Mouse (Mus musculus) midbrain, embryonic 14.5 days (tissue): ENCODE results near the gene Polr2h. TPM values are rescaled to one million over a fixed set of nuclear protein-coding genes. Genes with fewer than 3 reads are reported as not detected.
A peak's percentile ranks its signal among the peaks of the same experiment; 100 is the strongest.

Source experiments
- ATAC-seq: fragments of 200-750 bp; cut with Nextera tagmentation; 2 replicates; pipeline ENCODE4 v1.8.0; 2017; ENCODE audit warnings: moderate number of reproducible peaks, moderate library complexity; ENCODE audit not compliant: low FRiP score, low TSS enrichment
- DNase-seq: peaks from one replicate; pipeline ENCODE4 v3.0.0-alpha.2; 2015
- H3K27ac ChIP-seq: fragments of 300-500 bp; sonication (generic); replicated peaks from 2 replicates; pipeline ENCODE4 v1.5.1; 2014; ENCODE audit warnings: mild to moderate bottlenecking, low read depth, low read length, moderate library complexity
- H3K27me3 ChIP-seq: fragments of 300-500 bp; sonication (generic); 2 replicates; pipeline ENCODE4 v1.6.1; 2014; ENCODE audit warnings: low read length, control low read depth, mixed read lengths; ENCODE audit not compliant: control insufficient read depth, insufficient read depth
- H3K36me3 ChIP-seq: fragments of 300-500 bp; sonication (generic); 2 replicates; pipeline ENCODE4 v1.6.1; 2014; ENCODE audit warnings: low read length, control low read depth; ENCODE audit not compliant: control insufficient read depth, insufficient read depth
- H3K4me1 ChIP-seq: fragments of 300-500 bp; sonication (generic); 2 replicates; pipeline ENCODE4 v1.6.1; 2014; ENCODE audit warnings: mild to moderate bottlenecking, antibody characterized with exemption, low read length, control low read depth; ENCODE audit not compliant: control insufficient read depth, insufficient read depth
- H3K4me2 ChIP-seq: fragments of 300-500 bp; sonication (generic); 2 replicates; pipeline ENCODE4 v1.6.1; 2014; ENCODE audit warnings: mild to moderate bottlenecking, low read length, moderate library complexity
- H3K4me3 ChIP-seq: fragments of 300-500 bp; sonication (generic); replicated peaks from 2 replicates; pipeline ENCODE4 v1.5.1; 2014; ENCODE audit warnings: low read depth, low read length
- H3K9ac ChIP-seq: fragments of 300-500 bp; sonication (generic); replicated peaks from 2 replicates; pipeline ENCODE4 v1.6.1; 2014; ENCODE audit warnings: mild to moderate bottlenecking, low read length, moderate library complexity
- H3K9me3 ChIP-seq: fragments of 300-500 bp; sonication (generic); 2 replicates; pipeline ENCODE4 v1.6.1; 2016; ENCODE audit warnings: low read length, control low read depth, mixed read lengths; ENCODE audit not compliant: control insufficient read depth
- WGBS: fragments of 180-500 bp; shearing (Covaris S2); extraction: QIAGEN DNeasy Blood & Tissue Kit; methylation state at CpG from one replicate; pipeline ENCODE4 v1.1.7; 2014; 5-methylcytosine and 5-hydroxymethylcytosine counted together
- polyA plus RNA-seq: library from polyadenylated mRNA; unstranded; fragments of >200 nt; fragmentation: Nextera tagmentation; extraction: Ambion mirVana; gene quantifications from 2 replicates; pipeline ENCODE4 v1.2.1, GENCODE M21; 2014

Gene Polr2h
- polyA plus RNA-seq, 1 experiment from 2014 or later, result 89.6 TPM

GRCm38 (mm10) chr16:20676702-20677101 is 40.8 kb upstream of the Polr2h start:
- ATAC-seq, result no peak
- H3K27ac ChIP-seq, result no peak overlapping the region
- peaks cover 11% of the 10 kb centered on the region for H3K4me1 ChIP-seq
- H3K9ac ChIP-seq, result no peak overlapping the region
- H3K4me3 ChIP-seq, result no peak overlapping the region
- DNase-seq, result peak; percentile 24
- H3K36me3 ChIP-seq, result peaks cover 69% of the 10 kb centered on the region
- no peaks in the 10 kb centered on the region for H3K27me3 ChIP-seq
- no peak overlapping the region for H3K4me2 ChIP-seq
- WGBS, result 87% methylated on average over 4 of the region's 4 CpGs
- H3K9me3 ChIP-seq, result no peaks in the 10 kb centered on the region

- WGBS, result 86% methylated on average over 5 of the region's 5 CpGs
- ATAC-seq, result no peak
These were observed 40.1 kb upstream of the Polr2h start for GRCm38 (mm10) chr16:20677380-20677779.

GRCm38 (mm10) chr16:20677974-20678675 is 39.3 kb upstream of the Polr2h start:
- Histone ChIP-seq H3K9me3 (no peaks in the 10 kb centered on the region), H3K36me3 (peaks cover 84% of the 10 kb centered on the region), H3K9ac (no peak overlapping the region), H3K4me1 (peaks cover 11% of the 10 kb centered on the region), H3K27me3 (no peaks in the 10 kb centered on the region), H3K4me2 (no peak overlapping the region), H3K27ac (no peak overlapping the region), H3K4me3 (no peak overlapping the region)
- ATAC-seq (no peak), DNase-seq (peak; percentile 38)
- WGBS, result 89% methylated on average over 10 of the region's 10 CpGs

More at GRCm38 (mm10) chr16:20677380-20677779, 40.1 kb upstream of the Polr2h start:
- Histone ChIP-seq H3K27ac (no peak overlapping the region), H3K36me3 (peaks cover 76% of the 10 kb centered on the region), H3K9me3 (no peaks in the 10 kb centered on the region), H3K4me1 (peaks cover 11% of the 10 kb centered on the region), H3K9ac (no peak overlapping the region), H3K4me3 (no peak overlapping the region), H3K4me2 (no peak overlapping the region), H3K27me3 (no peaks in the 10 kb centered on the region)
- no peak for DNase-seq

GRCm38 (mm10) chr16:20690774-20691173 is 26.7 kb upstream of the Polr2h start:
- Histone ChIP-seq H3K4me2 (no peak overlapping the region), H3K36me3 (peaks cover 63% of the 10 kb centered on the region), H3K4me3 (no peak overlapping the region), H3K27me3 (no peaks in the 10 kb centered on the region), H3K9me3 (no peaks in the 10 kb centered on the region), H3K27ac (no peak overlapping the region), H3K9ac (no peak overlapping the region), H3K4me1 (peaks cover 20% of the 10 kb centered on the region)
- WGBS, result 92% methylated on average over 3 of the region's 3 CpGs
- DNase-seq, result no peak
- ATAC-seq, result no peak

- no peak overlapping the region for H3K9ac ChIP-seq
- 83% methylated on average over 1 of the region's 1 CpGs for WGBS
- peaks cover 28% of the 10 kb centered on the region for H3K4me1 ChIP-seq
- H3K9me3 ChIP-seq, result no peaks in the 10 kb centered on the region
- H3K4me3 ChIP-seq, result no peak overlapping the region
- DNase-seq (no peak), ATAC-seq (no peak)
- H3K27ac ChIP-seq, result no peak overlapping the region
- H3K36me3 ChIP-seq, result peaks cover 55% of the 10 kb centered on the region
- no peak overlapping the region for H3K4me2 ChIP-seq
- no peaks in the 10 kb centered on the region for H3K27me3 ChIP-seq
These were observed 25.8 kb upstream of the Polr2h start for GRCm38 (mm10) chr16:20691617-20692016.

- peak overlapping the region; percentile 93 for H3K27ac ChIP-seq
- H3K27me3 ChIP-seq, result no peaks in the 10 kb centered on the region
- H3K9me3 ChIP-seq, result no peaks in the 10 kb centered on the region
- H3K4me3 ChIP-seq, result peak overlapping the region; percentile 57; the same call in 1 of the 2 replicates
- DNase-seq (no peak), ATAC-seq (no peak)
- peak overlapping the region; percentile 81 for H3K4me2 ChIP-seq
- H3K4me1 ChIP-seq, result peaks cover 31% of the 10 kb centered on the region
- WGBS, result 41% methylated on average over 16 of the region's 16 CpGs
- peaks cover 47% of the 10 kb centered on the region for H3K36me3 ChIP-seq
- H3K9ac ChIP-seq, result peak overlapping the region; percentile 82; the same call in 1 of the 2 replicates
These were observed 25.1 kb upstream of the Polr2h start for GRCm38 (mm10) chr16:20692241-20692965.

- H3K4me3 ChIP-seq, result peak within 1 kb of the TSS; percentile 57
- ATAC-seq, result peak; percentile 94
- under 1% methylated on average over 37 of the region's 37 CpGs for WGBS
- no peaks in the 10 kb centered on the region for H3K27me3 ChIP-seq
- peak; percentile 96 for DNase-seq
- H3K4me1 ChIP-seq, result peaks cover 31% of the 10 kb centered on the region
- peak within 1 kb of the TSS; percentile 93 for H3K27ac ChIP-seq
- H3K4me2 ChIP-seq, result peak within 1 kb of the TSS; percentile 81
- H3K9ac ChIP-seq, result peak within 1 kb of the TSS; percentile 82
- H3K9me3 ChIP-seq, result no peaks in the 10 kb centered on the region
- H3K36me3 ChIP-seq, result peaks cover 39% of the 10 kb centered on the region
These were observed 24.3 kb upstream of the Polr2h start, which contains the start of gene Fam131a for GRCm38 (mm10) chr16:20693111-20693701. TSS of gene Fam131a (plus strand) at chr16:20693241.

GRCm38 (mm10) chr16:20694781-20695180 is 22.7 kb upstream of the Polr2h start:
- ATAC-seq, result no peak
- Histone ChIP-seq H3K36me3 (peaks cover 35% of the 10 kb centered on the region), H3K4me3 (0 out of 2 replicates have a peak overlapping the region, but pooled peaks have one; percentile 43), H3K9me3 (no peaks in the 10 kb centered on the region), H3K27ac (no peak overlapping the region), H3K27me3 (no peaks in the 10 kb centered on the region), H3K4me1 (peaks cover 31% of the 10 kb centered on the region), H3K9ac (no peak overlapping the region), H3K4me2 (peak overlapping the region; percentile 82)
- 74% methylated on average over 8 of the region's 8 CpGs for WGBS
- no peak for DNase-seq
